Mouse (Mus musculus) urinary bladder, postnatal 0 days (tissue): Measurements from ENCODE around the gene Gm3727. TPM values are rescaled to one million over a fixed set of nuclear protein-coding genes. Genes with fewer than 3 reads are reported as not detected.

Experiments
- polyA plus RNA-seq: library from polyadenylated mRNA; unstranded; fragments of >200 nt; fragmentation: Nextera tagmentation; extraction: Ambion mirVana; gene quantifications from 2 replicates; pipeline ENCODE4 v1.2.1, GENCODE M21; 2015

Gm3727 gene
- polyA plus RNA-seq: not detected in 2 replicates

GRCm38 (mm10) chr14:7264614-7265013 lies at the start of gene Gm3727:
TSS of gene Gm3727 (minus strand) at chr14:7264714.

Other genes with a start within 250 kb of the Gm3727 start
- gene Gm10406, start 237.3 kb downstream of the Gm3727 start, polyA plus RNA-seq: 0.23 TPM in 1 of 2 replicates, not detected in the other
- not detected in 2 replicates for gene Gm3685, start 219.7 kb downstream of the Gm3727 start, polyA plus RNA-seq
- gene Gm3696, start 164.1 kb downstream of the Gm3727 start, polyA plus RNA-seq: 2.5 TPM in 2 replicates
- not detected in 2 replicates for gene Gm6676, start 139.3 kb downstream of the Gm3727 start, polyA plus RNA-seq
- 14.9 and 19.4 TPM in 2 replicates for gene Gm3512, start 90.2 kb downstream of the Gm3727 start, polyA plus RNA-seq
- gene Gm16434, start 70.2 kb downstream of the Gm3727 start, polyA plus RNA-seq: not detected in 2 replicates
- 1.2 and 1.7 TPM in 2 replicates for gene Gm3739, start 50.3 kb upstream of the Gm3727 start, polyA plus RNA-seq
- gene Gm5797, start 67.7 kb upstream of the Gm3727 start, polyA plus RNA-seq: not detected in 2 replicates
- not detected in 2 replicates for gene Gm8374, start 100.4 kb upstream of the Gm3727 start, polyA plus RNA-seq
- gene Gm3755, start 186.2 kb upstream of the Gm3727 start, polyA plus RNA-seq: 0.13 TPM in 1 of 2 replicates, not detected in the other
- 0.24 TPM in 2 replicates for gene Gm3752, start 219.0 kb upstream of the Gm3727 start, polyA plus RNA-seq